Mouse (Mus musculus): Measurements from ENCODE around the gene Ins2. TPM values are rescaled to one million over a fixed set of nuclear protein-coding genes. Genes with fewer than 3 reads are reported as not detected.

Ins2 gene
- not detected in 2 replicates for polyA plus RNA-seq (2014; fragmentation: Nextera tagmentation; extraction: Ambion mirVana)

DNA sequence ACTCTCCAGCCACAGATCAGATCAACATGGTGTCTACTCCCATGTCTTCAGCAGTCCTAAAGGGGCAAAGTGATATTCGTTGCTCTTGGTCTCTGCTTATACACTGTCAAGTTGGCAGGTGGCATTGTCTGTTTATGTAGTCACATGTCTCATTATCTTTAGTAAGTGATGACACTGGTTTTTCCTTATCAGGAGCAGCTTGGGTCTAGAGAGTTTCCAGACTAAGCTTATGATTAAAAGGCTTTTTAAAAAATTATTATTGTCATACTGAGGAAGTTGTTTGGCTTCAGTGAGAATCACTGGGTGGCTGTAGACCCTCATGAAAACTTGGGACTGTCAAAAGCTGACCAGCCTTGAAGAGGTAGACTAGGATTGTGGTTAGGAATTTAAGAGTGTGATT, at the start of gene Ins2:
TSS of gene Ins2 (minus strand) at position 101 of the 400 bp plus-strand sequence.
- Histone ChIP-seq H3K9ac (ENCODE audit: low read depth, low read length) (no peak within 1 kb of the TSS), H3K9me3 (ENCODE audit: control insufficient read depth, low read length) (no peaks in the 10 kb centered on the region), H3K4me3 (ENCODE audit: low read depth, low read length) (no peak within 1 kb of the TSS), H3K27me3 (replicated peaks; ENCODE audit: control insufficient read depth, insufficient read depth, low read length) (no peaks in the 10 kb centered on the region), H3K27ac (replicated peaks; ENCODE audit: low read depth, low read length) (no peak within 1 kb of the TSS), H3K4me1 (ENCODE audit: control insufficient read depth, insufficient read depth, low read length) (no peaks in the 10 kb centered on the region), H3K4me2 (ENCODE audit: low read depth, low read length) (no peak within 1 kb of the TSS), H3K36me3 (ENCODE audit: control insufficient read depth, insufficient read depth, low read length) (no peaks in the 10 kb centered on the region)
- 76% methylated on average over 1 of the region's 1 CpGs for WGBS
- DNase-seq (ENCODE audit: low spot score) (no peak), ATAC-seq (ENCODE audit: low read depth) (no peak)

DNA sequence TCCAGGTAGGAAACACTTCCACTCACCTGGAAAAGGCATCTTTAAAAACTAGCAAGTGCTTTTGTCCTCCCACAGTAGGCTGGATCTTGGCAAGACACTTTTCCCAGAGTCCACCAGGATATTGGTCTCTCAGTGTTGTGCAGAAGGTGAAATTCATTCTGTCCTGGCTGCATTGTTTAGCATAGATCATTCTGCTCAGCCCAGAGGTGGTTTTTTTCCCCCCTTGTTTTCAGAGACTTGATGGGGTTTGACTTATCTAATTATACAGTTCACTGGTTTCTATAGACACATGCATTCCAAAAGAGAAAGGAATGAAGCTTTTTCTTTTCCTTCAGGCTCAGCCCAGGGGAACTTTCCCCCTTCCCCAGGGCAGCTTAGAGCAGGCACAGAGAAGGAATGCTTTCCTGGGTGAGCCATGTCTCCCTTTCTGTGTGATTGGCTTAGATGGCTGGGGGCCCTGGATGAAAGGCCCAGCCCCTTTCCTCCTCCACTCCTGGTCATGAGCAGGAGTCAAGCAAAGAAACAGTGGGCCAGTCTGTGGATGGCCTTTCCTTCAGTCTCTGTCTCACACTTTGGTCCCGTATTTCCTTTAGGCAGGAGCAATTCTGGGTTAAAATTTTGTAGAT, 49.6 kb upstream of the Ins2 start:
- H3K9me3 ChIP-seq (ENCODE audit: control insufficient read depth, low read length), result no peaks in the 10 kb centered on the region
- no peak overlapping the region for H3K4me3 ChIP-seq (ENCODE audit: low read depth, low read length)
- H3K9ac ChIP-seq (ENCODE audit: low read depth, low read length), result no peak overlapping the region
- H3K27ac ChIP-seq (replicated peaks; ENCODE audit: low read depth, low read length), result no peak overlapping the region
- H3K4me1 ChIP-seq (ENCODE audit: control insufficient read depth, insufficient read depth, low read length), result no peaks in the 10 kb centered on the region
- no peak overlapping the region for H3K4me2 ChIP-seq (ENCODE audit: low read depth, low read length)
- 56% methylated on average over 1 of the region's 1 CpGs for WGBS
- no peaks in the 10 kb centered on the region for H3K27me3 ChIP-seq (replicated peaks; ENCODE audit: control insufficient read depth, insufficient read depth, low read length)
- peak; percentile 81 for ATAC-seq (ENCODE audit: low read depth)
- H3K36me3 ChIP-seq (ENCODE audit: control insufficient read depth, insufficient read depth, low read length), result no peaks in the 10 kb centered on the region
- peak; percentile 38 for DNase-seq (ENCODE audit: low spot score)

DNA sequence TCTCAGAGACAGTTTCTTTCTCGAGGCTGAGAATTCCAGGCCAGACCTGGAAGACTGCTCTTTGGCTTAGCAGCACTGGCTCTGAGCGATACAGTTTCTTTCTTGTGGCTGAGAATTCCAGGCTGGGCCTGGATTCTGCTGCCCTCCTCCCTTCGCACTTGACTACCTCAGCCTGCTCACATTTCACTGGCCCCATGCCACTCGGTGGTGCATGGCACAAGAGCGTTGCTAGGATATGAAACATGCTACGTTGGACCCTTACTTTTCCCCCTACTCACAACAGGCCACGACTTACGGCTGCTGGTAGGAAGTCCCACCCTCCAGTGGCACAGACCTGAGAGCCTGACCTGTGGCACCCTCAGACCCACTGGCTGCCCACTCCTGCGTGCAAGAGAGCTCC, 46.5 kb upstream of the Ins2 start:
- Histone ChIP-seq H3K9me3 (ENCODE audit: control insufficient read depth, low read length) (no peaks in the 10 kb centered on the region), H3K4me2 (ENCODE audit: low read depth, low read length) (no peak overlapping the region), H3K27ac (replicated peaks; ENCODE audit: low read depth, low read length) (no peak overlapping the region), H3K27me3 (replicated peaks; ENCODE audit: control insufficient read depth, insufficient read depth, low read length) (no peaks in the 10 kb centered on the region), H3K4me1 (ENCODE audit: control insufficient read depth, insufficient read depth, low read length) (no peaks in the 10 kb centered on the region), H3K4me3 (ENCODE audit: low read depth, low read length) (no peak overlapping the region), H3K36me3 (ENCODE audit: control insufficient read depth, insufficient read depth, low read length) (no peaks in the 10 kb centered on the region), H3K9ac (ENCODE audit: low read depth, low read length) (no peak overlapping the region)
- 70% methylated on average over 9 of the region's 9 CpGs for WGBS
- DNase-seq (ENCODE audit: low spot score), result peak; percentile 42
- ATAC-seq (ENCODE audit: low read depth), result peak; percentile 62; the same call in 1 of the 2 replicates

DNA sequence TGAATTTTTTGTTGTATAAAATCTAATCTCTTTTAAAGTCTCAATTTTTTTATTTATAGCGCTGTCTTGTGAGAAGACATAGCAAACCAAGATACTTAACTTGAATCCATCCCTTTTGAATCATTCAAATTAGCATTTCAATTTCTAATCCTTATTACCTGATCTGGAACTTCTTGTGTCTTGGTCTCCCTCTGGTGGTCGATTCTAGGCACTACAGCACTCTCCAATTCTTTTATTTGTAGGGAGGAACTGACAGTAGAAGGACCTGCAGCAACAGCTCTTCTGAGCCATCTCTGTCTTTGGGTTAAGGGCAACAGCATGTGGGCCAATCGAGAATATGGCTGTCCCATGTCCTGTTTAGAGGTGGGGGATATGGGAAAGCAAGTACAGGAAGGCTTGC, 5.4 kb downstream of the Ins2 start:
- Histone ChIP-seq H3K9ac (ENCODE audit: low read depth, low read length) (no peak overlapping the region), H3K27ac (replicated peaks; ENCODE audit: low read depth, low read length) (no peak overlapping the region), H3K4me1 (ENCODE audit: control insufficient read depth, insufficient read depth, low read length) (no peaks in the 10 kb centered on the region), H3K4me3 (ENCODE audit: low read depth, low read length) (no peak overlapping the region), H3K9me3 (ENCODE audit: control insufficient read depth, low read length) (no peaks in the 10 kb centered on the region), H3K4me2 (ENCODE audit: low read depth, low read length) (no peak overlapping the region), H3K36me3 (ENCODE audit: control insufficient read depth, insufficient read depth, low read length) (no peaks in the 10 kb centered on the region), H3K27me3 (replicated peaks; ENCODE audit: control insufficient read depth, insufficient read depth, low read length) (no peaks in the 10 kb centered on the region)
- no peak for ATAC-seq (ENCODE audit: low read depth)
- peak; percentile 45 for DNase-seq (ENCODE audit: low spot score)
- 8% methylated on average over 3 of the region's 3 CpGs for WGBS

DNA sequence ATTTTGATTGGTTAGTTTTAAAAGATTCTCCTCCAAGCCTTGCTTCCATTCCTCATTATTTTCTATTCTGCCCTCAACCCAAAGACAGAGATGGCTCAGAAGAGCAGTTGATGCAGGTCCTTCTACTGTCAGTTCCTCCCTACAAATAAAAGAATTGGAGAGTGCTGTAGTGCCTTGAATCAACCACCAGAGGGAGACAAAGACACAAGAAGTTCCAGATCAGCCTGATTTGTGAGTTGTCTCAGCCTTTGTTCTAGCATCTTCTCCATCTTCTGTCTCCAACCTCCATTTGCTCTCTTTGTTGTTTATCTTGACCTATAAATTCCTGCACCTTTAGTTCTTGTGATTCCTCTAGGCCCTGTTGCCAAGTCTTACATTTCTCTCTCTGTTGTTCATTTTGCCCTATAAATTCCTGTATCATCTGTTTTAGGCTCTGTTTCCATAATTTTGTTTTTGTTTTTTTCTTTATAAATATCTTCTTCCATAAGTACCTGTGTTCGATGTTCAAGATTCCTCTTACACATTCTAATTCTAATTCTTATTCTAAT, 6.2 kb downstream of the Ins2 start:
- ATAC-seq (ENCODE audit: low read depth), result no peak
- Histone ChIP-seq H3K4me3 (ENCODE audit: low read depth, low read length) (no peak overlapping the region), H3K27ac (replicated peaks; ENCODE audit: low read depth, low read length) (no peak overlapping the region), H3K36me3 (ENCODE audit: control insufficient read depth, insufficient read depth, low read length) (no peaks in the 10 kb centered on the region), H3K9me3 (ENCODE audit: control insufficient read depth, low read length) (no peaks in the 10 kb centered on the region), H3K4me1 (ENCODE audit: control insufficient read depth, insufficient read depth, low read length) (no peaks in the 10 kb centered on the region), H3K9ac (ENCODE audit: low read depth, low read length) (no peak overlapping the region), H3K27me3 (replicated peaks; ENCODE audit: control insufficient read depth, insufficient read depth, low read length) (no peaks in the 10 kb centered on the region), H3K4me2 (ENCODE audit: low read depth, low read length) (no peak overlapping the region)
- DNase-seq (ENCODE audit: low spot score), result peak; percentile 68
- 63% methylated on average over 1 of the region's 1 CpGs for WGBS

DNA sequence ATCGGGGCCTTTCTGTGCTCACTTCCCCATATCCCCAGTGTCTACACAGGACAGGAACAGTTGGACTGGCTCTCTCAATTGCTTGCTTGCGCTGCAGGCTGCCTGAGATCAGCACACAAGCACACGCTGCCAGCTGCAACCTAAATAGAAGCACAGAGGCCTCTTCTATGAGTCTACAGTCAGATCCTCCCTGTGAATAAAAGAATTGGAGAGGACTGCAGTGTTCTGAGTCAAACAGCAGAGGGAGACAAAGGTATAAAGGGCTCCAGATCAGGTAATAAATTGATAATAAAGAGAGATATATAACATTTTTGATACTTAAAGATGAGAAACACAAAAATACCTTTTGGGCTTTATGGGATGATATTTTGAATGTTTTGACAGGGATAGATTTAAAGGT, 17.2 kb downstream of the Ins2 start:
- Histone ChIP-seq H3K27ac (replicated peaks; ENCODE audit: low read depth, low read length) (no peak overlapping the region), H3K4me2 (ENCODE audit: low read depth, low read length) (no peak overlapping the region), H3K9ac (ENCODE audit: low read depth, low read length) (0 out of 2 replicates have a peak overlapping the region, but pooled peaks have one; percentile 30), H3K27me3 (replicated peaks; ENCODE audit: control insufficient read depth, insufficient read depth, low read length) (no peaks in the 10 kb centered on the region), H3K36me3 (ENCODE audit: control insufficient read depth, insufficient read depth, low read length) (no peaks in the 10 kb centered on the region), H3K9me3 (ENCODE audit: control insufficient read depth, low read length) (no peaks in the 10 kb centered on the region), H3K4me1 (ENCODE audit: control insufficient read depth, insufficient read depth, low read length) (no peaks in the 10 kb centered on the region), H3K4me3 (ENCODE audit: low read depth, low read length) (no peak overlapping the region)
- 48% methylated on average over 3 of the region's 3 CpGs for WGBS
- DNase-seq (ENCODE audit: low spot score) (peak; percentile 19), ATAC-seq (ENCODE audit: low read depth) (no peak)

DNA sequence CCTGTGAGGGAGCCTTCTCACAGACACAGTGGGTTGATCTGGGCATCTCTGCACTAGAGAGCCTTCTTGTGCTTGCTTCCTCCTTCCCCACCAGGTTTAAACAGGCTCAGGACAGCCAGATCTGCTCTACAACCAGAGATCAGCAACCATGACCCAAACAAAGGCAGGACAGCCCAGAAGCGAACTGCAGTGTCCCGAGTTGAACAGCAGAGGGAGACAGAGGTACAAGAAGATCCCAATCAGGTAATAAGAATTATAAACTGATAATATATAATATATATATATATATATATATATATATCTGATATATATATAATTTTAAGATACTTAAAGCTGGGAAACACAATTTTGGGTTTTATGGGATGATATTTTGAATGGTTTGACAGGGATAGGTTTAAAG, 22.5 kb downstream of the Ins2 start:
- H3K9ac ChIP-seq (ENCODE audit: low read depth, low read length), result no peak overlapping the region
- no peak for ATAC-seq (ENCODE audit: low read depth)
- H3K4me1 ChIP-seq (ENCODE audit: control insufficient read depth, insufficient read depth, low read length), result no peaks in the 10 kb centered on the region
- no peaks in the 10 kb centered on the region for H3K36me3 ChIP-seq (ENCODE audit: control insufficient read depth, insufficient read depth, low read length)
- 3% methylated on average over 2 of the region's 2 CpGs for WGBS
- no peak overlapping the region for H3K4me3 ChIP-seq (ENCODE audit: low read depth, low read length)
- no peaks in the 10 kb centered on the region for H3K9me3 ChIP-seq (ENCODE audit: control insufficient read depth, low read length)
- H3K4me2 ChIP-seq (ENCODE audit: low read depth, low read length), result no peak overlapping the region
- DNase-seq (ENCODE audit: low spot score), result peak; percentile 5
- H3K27ac ChIP-seq (replicated peaks; ENCODE audit: low read depth, low read length), result no peak overlapping the region
- H3K27me3 ChIP-seq (replicated peaks; ENCODE audit: control insufficient read depth, insufficient read depth, low read length), result no peaks in the 10 kb centered on the region

DNA sequence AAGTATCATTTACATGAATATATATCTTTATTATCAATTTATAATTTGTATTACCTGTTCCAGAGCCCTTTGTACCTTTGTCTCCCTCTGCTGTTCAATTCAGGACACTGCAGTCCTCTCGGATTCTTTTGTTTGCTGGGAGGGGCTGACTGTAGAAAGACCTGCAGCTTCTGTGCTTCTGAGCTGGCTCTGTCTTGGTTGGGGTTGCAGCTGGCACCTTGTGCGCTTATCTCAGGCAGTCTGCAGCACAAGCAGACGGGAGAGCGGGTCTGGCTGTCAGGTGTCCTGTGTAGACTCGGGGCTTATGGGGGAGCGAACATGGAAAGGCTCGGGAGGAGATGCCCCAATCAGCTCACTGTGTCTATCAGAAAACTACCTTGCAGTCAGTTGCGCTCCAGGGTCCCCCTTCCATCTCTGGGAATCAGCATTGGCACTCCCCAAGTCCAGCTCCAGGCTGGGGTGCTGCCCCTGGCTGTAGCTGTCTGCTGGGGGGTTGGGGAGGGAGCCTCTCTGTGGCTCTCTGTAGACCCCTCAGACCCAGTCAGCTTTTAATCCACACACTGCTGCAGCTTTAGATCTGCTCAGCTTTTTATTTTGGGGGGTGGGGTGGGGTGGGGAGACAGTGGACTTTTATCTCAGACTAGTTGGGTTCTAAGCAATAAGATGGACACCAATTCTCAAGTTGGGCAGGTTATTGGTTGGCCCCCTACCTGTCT, 28.2 kb downstream of the Ins2 start:
- Histone ChIP-seq H3K4me2 (ENCODE audit: low read depth, low read length) (peak overlapping the region; percentile 53), H3K4me1 (ENCODE audit: control insufficient read depth, insufficient read depth, low read length) (no peaks in the 10 kb centered on the region), H3K36me3 (ENCODE audit: control insufficient read depth, insufficient read depth, low read length) (no peaks in the 10 kb centered on the region), H3K27ac (replicated peaks; ENCODE audit: low read depth, low read length) (no peak overlapping the region), H3K9me3 (ENCODE audit: control insufficient read depth, low read length) (no peaks in the 10 kb centered on the region), H3K4me3 (ENCODE audit: low read depth, low read length) (peak overlapping the region; percentile 24), H3K9ac (ENCODE audit: low read depth, low read length) (peak overlapping the region; percentile 50; the same call in 1 of the 2 replicates), H3K27me3 (replicated peaks; ENCODE audit: control insufficient read depth, insufficient read depth, low read length) (no peaks in the 10 kb centered on the region)
- DNase-seq (ENCODE audit: low spot score) (peak; percentile 39), ATAC-seq (ENCODE audit: low read depth) (no peak)
- WGBS, result 14% methylated on average over 8 of the region's 8 CpGs
